Mouse (Mus musculus): ENCODE data around the gene Serpinb6b.

- TF ChIP-seq EP300 (optimal IDR thresholded peaks at IDR 0.05) (no peak), CTCF (IDR thresholded peaks at IDR 0.05; ENCODE audit: low read depth) (no peak)
These were observed 2.2 kb downstream of the Serpinb6b start for GRCm38 (mm10) chr13:32967233-32967632.
